Mouse (Mus musculus) lung, postnatal 0 days (tissue): ENCODE data around the gene Syne3.
A peak's percentile ranks its signal among the peaks of the same experiment; 100 is the strongest.

ENCODE experiments used
- CTCF ChIP-seq: IDR thresholded peaks from 2 replicates; pipeline ENCODE4 v1.5.1; 2016; ENCODE audit warnings: antibody characterized with exemption, mild to moderate bottlenecking
- EP300 ChIP-seq: IDR thresholded peaks from 2 replicates; pipeline ENCODE4 v1.6.1; 2016; ENCODE audit warnings: antibody characterized with exemption, mild to moderate bottlenecking, control low read depth

- TF ChIP-seq CTCF (peak; percentile 87), EP300 (no peak)
These were observed 15.8 kb upstream of the Syne3 start for GRCm38 (mm10) chr12:105025271-105025946.
